Mouse (Mus musculus) megakaryocyte, embryonic 14.5 days (primary cell): ENCODE results near the gene Nr1i2.

Experiments used
- FLI1 ChIP-seq: IDR thresholded peaks from 2 replicates; pipeline ENCODE4 v1.6.1; 2012; ENCODE audit warnings: low read length, inconsistent platforms, mixed read lengths
- GATA1 ChIP-seq: IDR thresholded peaks from 3 replicates; pipeline ENCODE4 v1.6.1; 2012; ENCODE audit warnings: mixed read lengths, low read length, inconsistent platforms, borderline replicate concordance

GRCm38 (mm10) chr16:38240167-38240566, 54.5 kb downstream of the Nr1i2 start:
- TF ChIP-seq GATA1 (no peak), FLI1 (no peak)
